Mouse (Mus musculus) urinary bladder, adult 2 months (tissue): ENCODE results near the gene Ctnnbip1. TPM values are rescaled to one million over a fixed set of nuclear protein-coding genes. Genes with fewer than 3 reads are reported as not detected.

Experiments
- polyA plus RNA-seq: library from polyadenylated mRNA; depleted of rRNA; stranded (reverse); fragments of >200 nt; gene quantifications from 2 replicates; pipeline ENCODE4 v1.2.3, GENCODE M21; 2012; rRNA removed

Ctnnbip1 gene
- polyA plus RNA-seq, 1 experiment = 11.7 TPM

Other genes starting within 250 kb of the Ctnnbip1 start
- gene Kif1b, start 210.5 kb upstream of the Ctnnbip1 start, polyA plus RNA-seq = 39.7 and 42.1 TPM in 2 replicates
- gene Ube4b, start 91.5 kb upstream of the Ctnnbip1 start, polyA plus RNA-seq = 38.3 and 54.1 TPM in 2 replicates
- 1.5 and 1.9 TPM in 2 replicates for gene Rbp7, start 63.3 kb upstream of the Ctnnbip1 start, polyA plus RNA-seq
- gene Tmem274, start 40.9 kb upstream of the Ctnnbip1 start, polyA plus RNA-seq = not detected in 2 replicates
- 11.6 and 11.8 TPM in 2 replicates for gene Nmnat1, start 33.0 kb upstream of the Ctnnbip1 start, polyA plus RNA-seq
- gene Lzic, start 33.0 kb upstream of the Ctnnbip1 start, polyA plus RNA-seq = 16.8 and 19.0 TPM in 2 replicates
- 28.0 and 61.1 TPM in 2 replicates for gene Clstn1, start 68.2 kb downstream of the Ctnnbip1 start, polyA plus RNA-seq
- 5.2 and 8.1 TPM in 2 replicates for gene Pik3cd, start 184.3 kb downstream of the Ctnnbip1 start, polyA plus RNA-seq
- gene Tmem201, start 219.8 kb downstream of the Ctnnbip1 start, polyA plus RNA-seq = 21.6 and 24.0 TPM in 2 replicates